Mouse (Mus musculus): ENCODE measurements around the gene Rita1.

Gene Rita1

GRCm38 (mm10) chr5:120612442-120612821, at the start of gene Rita1, which contains the start of gene Ddx54:
Rita1 (minus strand) TSS chr5:120612589.
Ddx54 (plus strand) TSS chr5:120612739.
- DNase-seq (ENCODE audit: low read depth, low spot score): peak; percentile 97

- DNase-seq (ENCODE audit: low read depth, low spot score): peak; percentile 56
Measured at GRCm38 (mm10) chr5:120660816-120661215, 48.4 kb upstream of the Rita1 start.

DNA sequence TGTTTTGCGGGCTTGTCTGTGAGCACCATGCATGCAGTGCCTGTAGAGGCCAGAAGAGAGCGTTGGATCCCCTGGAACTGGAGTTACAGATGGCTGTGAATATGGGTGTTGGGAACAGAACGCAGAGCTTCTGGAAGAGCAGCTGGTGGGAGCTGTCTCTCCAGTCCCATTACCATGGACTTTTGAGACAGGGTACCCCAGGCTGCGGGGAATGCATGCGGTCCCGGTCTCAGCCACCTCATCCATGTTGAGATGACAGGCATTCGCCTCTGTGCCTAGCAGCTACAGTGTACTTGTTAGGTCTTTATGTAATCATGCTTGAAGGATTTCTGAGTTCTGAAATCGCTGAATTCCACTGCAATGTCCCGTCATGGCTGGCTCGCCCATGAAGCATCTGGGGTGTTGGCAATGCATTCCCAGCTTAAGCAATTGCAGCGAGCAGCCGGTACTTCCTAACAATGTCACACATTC, 43.9 kb upstream of the Rita1 start:
- no peak for DNase-seq (ENCODE audit: low read depth, low spot score)

DNA sequence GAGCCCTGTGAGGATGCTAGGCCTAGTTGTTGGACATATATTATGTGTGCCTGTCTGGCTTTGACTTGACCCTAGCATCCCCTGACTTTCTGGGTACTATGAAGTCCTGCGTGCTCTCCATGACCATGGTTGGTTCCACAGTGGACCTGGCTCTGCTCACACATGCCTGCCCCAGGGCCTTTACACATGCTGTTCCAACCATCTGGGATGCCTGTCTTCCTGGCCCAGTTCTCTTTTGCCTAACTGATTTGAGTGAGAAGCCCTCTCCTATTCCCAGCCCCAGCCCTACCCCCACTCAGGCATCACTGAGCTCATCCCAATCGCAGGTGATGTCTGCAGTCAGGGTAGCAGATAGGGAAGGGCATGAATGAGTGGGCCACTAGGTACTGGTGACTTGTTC, 41.5 kb upstream of the Rita1 start:
- no peak for DNase-seq (ENCODE audit: low read depth, low spot score)

GRCm38 (mm10) chr5:120652915-120653701, 40.7 kb upstream of the Rita1 start:
- no peak for DNase-seq (ENCODE audit: low read depth, low spot score)

DNA sequence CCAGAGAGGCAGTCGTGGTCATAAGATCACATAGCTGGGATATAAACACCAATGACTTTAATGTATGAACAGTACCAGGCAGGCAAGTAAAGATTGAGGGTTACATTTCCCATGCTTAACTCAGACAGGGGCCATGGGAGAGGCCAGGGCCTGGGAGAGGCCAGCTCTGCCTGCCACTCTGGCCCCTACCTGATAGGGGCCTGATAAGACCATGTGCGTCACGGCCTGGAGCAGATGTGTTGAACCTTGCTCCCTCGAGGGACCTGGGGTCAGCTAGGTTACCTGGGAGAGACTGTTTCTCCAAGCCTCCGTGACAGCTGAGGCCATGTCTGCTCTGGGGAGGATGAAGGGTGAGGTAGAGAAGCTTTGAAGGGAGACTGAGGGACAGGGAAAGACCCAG, 38.8 kb upstream of the Rita1 start:
- no peak for DNase-seq (ENCODE audit: low read depth, low spot score)

- DNase-seq (ENCODE audit: low read depth, low spot score): no peak
Measured at GRCm38 (mm10) chr5:120649938-120650337, 37.5 kb upstream of the Rita1 start.

- no peak for DNase-seq (ENCODE audit: low read depth, low spot score)
Measured at GRCm38 (mm10) chr5:120649374-120649933, 37.1 kb upstream of the Rita1 start.

GRCm38 (mm10) chr5:120648569-120649373, 36.4 kb upstream of the Rita1 start, which contains the start of gene Rasal1:
Rasal1 (plus strand) TSS chr5:120648812.
- peak; percentile 95 for DNase-seq (ENCODE audit: low read depth, low spot score)

DNA sequence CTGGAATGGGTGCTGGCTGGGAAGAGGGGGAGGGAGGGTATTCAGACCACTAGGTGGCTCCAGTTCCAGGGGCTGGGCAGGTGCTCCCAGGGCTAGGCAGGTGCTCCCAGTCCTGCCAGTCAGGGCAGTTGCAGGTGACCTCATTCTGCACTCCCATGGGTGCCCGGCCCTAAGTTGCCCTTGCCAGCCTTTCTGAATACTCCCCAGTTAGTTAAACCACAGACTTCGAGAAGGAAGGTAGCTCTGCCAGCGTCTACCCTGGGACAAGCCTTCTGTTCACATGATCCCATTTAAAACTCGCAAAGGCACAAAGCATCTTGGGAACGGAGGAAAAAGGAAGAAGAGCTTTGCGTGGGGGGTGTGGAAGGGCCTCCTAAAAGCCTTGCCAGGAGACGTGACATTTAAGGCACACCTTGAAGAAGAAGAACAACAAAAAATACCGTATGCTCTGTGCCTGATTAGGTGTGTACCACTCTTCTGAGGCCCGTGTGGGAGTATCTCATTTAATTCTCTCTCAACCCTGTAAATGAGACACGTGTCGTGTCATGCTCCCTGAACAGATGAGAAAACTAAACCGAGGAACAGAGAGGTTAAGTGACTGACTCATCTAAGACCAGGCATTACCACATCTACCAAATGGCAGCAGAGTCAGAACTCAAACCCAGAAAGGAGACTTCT, 35.6 kb upstream of the Rita1 start:
- DNase-seq (ENCODE audit: low read depth, low spot score): peak; percentile 67

- DNase-seq (ENCODE audit: low read depth, low spot score): no peak
Measured at GRCm38 (mm10) chr5:120647361-120647760, 35.0 kb upstream of the Rita1 start.

GRCm38 (mm10) chr5:120645851-120646250, 33.5 kb upstream of the Rita1 start:
- DNase-seq (ENCODE audit: low read depth, low spot score): no peak

DNA sequence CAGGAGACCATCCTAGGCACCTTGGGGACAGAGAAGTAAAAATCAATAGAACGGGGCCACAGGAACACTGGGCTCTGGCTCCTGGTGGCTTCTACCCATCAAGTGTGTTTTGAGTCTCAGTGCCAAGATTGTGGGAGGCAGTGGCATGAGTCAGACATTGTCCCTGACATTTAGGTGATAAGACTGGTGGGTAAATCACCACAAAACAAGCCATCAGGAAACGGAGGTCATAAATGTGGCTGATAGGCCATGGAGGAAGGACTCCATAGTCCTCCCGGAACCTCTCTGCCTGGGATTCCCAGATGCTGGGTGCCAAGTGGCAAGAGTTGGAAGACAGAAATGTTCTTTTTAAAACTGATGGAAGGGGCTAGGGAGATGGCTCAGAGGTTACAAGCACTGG, 31.8 kb upstream of the Rita1 start:
- DNase-seq (ENCODE audit: low read depth, low spot score): no peak

DNA sequence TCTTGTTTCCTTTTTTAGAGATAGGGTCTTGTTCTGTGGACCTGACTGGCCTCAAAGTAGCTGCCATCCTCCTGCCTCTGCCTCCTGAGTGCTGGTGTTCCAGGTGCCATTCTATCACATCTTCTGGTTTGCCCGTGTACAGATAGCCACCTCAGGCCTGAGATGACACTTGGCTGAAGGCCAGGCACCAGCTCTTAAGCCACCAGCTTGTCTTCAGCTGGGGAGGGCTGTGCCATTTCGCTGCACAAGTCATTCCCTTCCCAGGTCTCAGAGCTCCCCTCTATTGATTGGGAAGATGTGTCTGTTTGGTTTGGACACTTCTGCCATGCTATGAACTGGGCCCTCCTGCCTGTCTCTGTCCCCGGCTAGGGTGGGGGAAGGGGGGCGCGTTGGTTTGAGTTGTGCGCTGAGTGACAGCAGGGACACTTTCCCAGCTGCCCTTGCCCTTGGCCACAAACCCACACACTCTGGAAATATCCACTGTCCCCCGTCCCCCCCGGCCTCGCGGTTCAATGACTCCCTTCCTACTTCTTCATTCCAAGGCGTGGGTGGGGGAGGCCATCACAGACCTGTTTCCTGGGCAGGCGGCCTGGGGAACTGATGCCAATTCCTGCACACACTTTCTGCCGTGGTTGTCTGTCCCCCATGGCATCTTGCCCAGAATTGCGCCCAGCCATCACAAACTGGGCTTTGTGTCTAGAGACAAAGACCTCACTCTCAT, 31.1 kb upstream of the Rita1 start:
- DNase-seq (ENCODE audit: low read depth, low spot score): no peak

GRCm38 (mm10) chr5:120640094-120640493, 27.7 kb upstream of the Rita1 start:
- DNase-seq (ENCODE audit: low read depth, low spot score): no peak

GRCm38 (mm10) chr5:120635633-120636032, 23.2 kb upstream of the Rita1 start:
- DNase-seq (ENCODE audit: low read depth, low spot score): no peak

DNA sequence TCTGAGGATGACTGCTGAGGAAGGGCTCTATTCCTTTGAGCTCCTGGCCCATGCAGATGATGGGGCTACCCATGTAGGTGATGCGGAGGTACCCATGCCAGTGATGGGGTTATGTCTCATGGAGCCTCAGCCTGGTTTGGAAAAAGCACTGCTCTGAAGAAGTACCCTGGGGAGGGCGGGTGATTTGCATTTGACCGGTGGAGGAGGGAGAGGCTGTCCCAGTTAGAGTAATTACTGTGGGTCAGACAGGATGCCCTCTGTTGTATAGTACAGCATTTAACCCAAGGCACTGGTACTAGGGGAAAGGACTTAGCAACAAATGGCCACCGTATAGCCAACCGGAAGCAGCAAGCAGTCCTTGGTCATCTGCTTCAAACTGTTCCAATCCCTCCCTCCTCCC, 22.5 kb upstream of the Rita1 start:
- DNase-seq (ENCODE audit: low read depth, low spot score): no peak

GRCm38 (mm10) chr5:120634131-120634530, 21.7 kb upstream of the Rita1 start, which contains the start of gene Cfap73:
Cfap73 (minus strand) TSS chr5:120634235.
- DNase-seq (ENCODE audit: low read depth, low spot score): no peak

- DNase-seq (ENCODE audit: low read depth, low spot score): no peak
Measured at GRCm38 (mm10) chr5:120631892-120632291, 19.5 kb upstream of the Rita1 start.

- peak; percentile 53 for DNase-seq (ENCODE audit: low read depth, low spot score)
Measured at GRCm38 (mm10) chr5:120631128-120631527, 18.7 kb upstream of the Rita1 start.

DNA sequence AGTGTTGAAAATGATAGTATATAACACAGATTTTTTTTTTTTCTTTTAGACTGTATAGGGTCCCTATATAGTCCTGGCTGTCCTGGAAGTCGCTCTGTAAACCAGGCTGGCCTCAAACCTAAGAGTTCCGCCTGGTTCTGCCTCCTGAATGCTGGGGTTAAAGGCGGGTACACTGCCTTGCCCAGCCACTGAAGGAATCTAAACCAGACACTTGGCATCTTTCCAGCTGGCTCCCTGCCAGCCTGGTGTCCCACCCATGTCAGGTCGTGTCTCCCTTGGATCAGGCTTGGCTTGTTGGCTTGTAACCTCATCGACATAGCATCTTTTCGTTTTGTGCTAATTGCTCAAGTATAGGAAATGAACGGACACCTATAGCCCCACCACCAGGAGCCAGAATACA, 16.2 kb upstream of the Rita1 start:
- DNase-seq (ENCODE audit: low read depth, low spot score): no peak
